Mouse (Mus musculus) heart, postnatal 4 days (tissue): ENCODE data around the gene Zfp697. TPM values are rescaled to one million over a fixed set of nuclear protein-coding genes. Genes with fewer than 3 reads are reported as not detected.

Source experiments
- DNase-seq: peaks from one replicate; pipeline ENCODE4 v3.0.0; 2021
- total RNA-seq, 2 experiments: library from RNA; stranded (reverse); gene quantifications; 2 replicates each; pipeline ENCODE4 v1.2.3; 2021

Zfp697 gene
- 1 to 10 TPM; 9.4 to 9.8 TPM for total RNA-seq

GRCm38 (mm10) chr3:98382246-98382939 lies at the start of gene Zfp697:
TSS of gene Zfp697 (plus strand) at chr3:98382461.
- DNase-seq = peak; percentile 81

GRCm38 (mm10) chr3:98334010-98334409 lies 48.3 kb upstream of the Zfp697 start:
- no peak for DNase-seq

GRCm38 (mm10) chr3:98335331-98335730 lies 46.9 kb upstream of the Zfp697 start:
- DNase-seq = no peak

- DNase-seq = no peak
Measured at GRCm38 (mm10) chr3:98335886-98336285, 46.4 kb upstream of the Zfp697 start.

GRCm38 (mm10) chr3:98336661-98337654 lies 45.3 kb upstream of the Zfp697 start:
- DNase-seq = no peak

- DNase-seq = peak; percentile 41
Measured at GRCm38 (mm10) chr3:98338584-98339041, 43.6 kb upstream of the Zfp697 start.

GRCm38 (mm10) chr3:98339097-98339705 lies 43.1 kb upstream of the Zfp697 start:
- peak; percentile 49 for DNase-seq

GRCm38 (mm10) chr3:98339706-98340109 lies 42.6 kb upstream of the Zfp697 start, which contains the start of gene Phgdh:
TSS of gene Phgdh (minus strand) at chr3:98339990.
- peak; percentile 64 for DNase-seq

- no peak for DNase-seq
Measured at GRCm38 (mm10) chr3:98340818-98341594, 41.3 kb upstream of the Zfp697 start.

- no peak for DNase-seq
Measured at GRCm38 (mm10) chr3:98343235-98343634, 39.0 kb upstream of the Zfp697 start.

- DNase-seq = no peak
Measured at GRCm38 (mm10) chr3:98348106-98348505, 34.2 kb upstream of the Zfp697 start.

GRCm38 (mm10) chr3:98348705-98349104 lies 33.6 kb upstream of the Zfp697 start:
- no peak for DNase-seq

GRCm38 (mm10) chr3:98353892-98354291 lies 28.4 kb upstream of the Zfp697 start:
- DNase-seq = peak; percentile 83

GRCm38 (mm10) chr3:98355344-98356025 lies 26.8 kb upstream of the Zfp697 start:
- no peak for DNase-seq

- no peak for DNase-seq
Measured at GRCm38 (mm10) chr3:98356026-98356365, 26.3 kb upstream of the Zfp697 start.

- DNase-seq = no peak
Measured at GRCm38 (mm10) chr3:98356632-98357370, 25.5 kb upstream of the Zfp697 start.

- peak; percentile 19 for DNase-seq
Measured at GRCm38 (mm10) chr3:98362753-98363152, 19.5 kb upstream of the Zfp697 start.

GRCm38 (mm10) chr3:98366086-98366485 lies 16.2 kb upstream of the Zfp697 start:
- no peak for DNase-seq

- DNase-seq = no peak
Measured at GRCm38 (mm10) chr3:98366823-98367222, 15.4 kb upstream of the Zfp697 start.

GRCm38 (mm10) chr3:98368283-98368682 lies 14.0 kb upstream of the Zfp697 start:
- no peak for DNase-seq

- no peak for DNase-seq
Measured at GRCm38 (mm10) chr3:98368776-98369175, 13.5 kb upstream of the Zfp697 start.
